Mouse (Mus musculus): ENCODE data around the gene Pfkfb4. TPM values are rescaled to one million over a fixed set of nuclear protein-coding genes. Genes with fewer than 3 reads are reported as not detected.
A peak's percentile ranks its signal among the peaks of the same experiment; 100 is the strongest.

The Pfkfb4 gene
- polyA plus RNA-seq, 1 experiment from 2014 or later: 12.2 TPM

MicroRNA genes within 50 kb of the gene (microRNA counts, 519-probe panel; counts per million panel counts)
- microRNA mmu-miR-711: 188 counts per million, percentile 57 among the panel's probes with 10 or more counts

Small RNA genes within 50 kb of the gene (microRNA-seq; reads per million reads assigned to microRNA genes)
- gene Mir711: not detected

Other genes starting within 250 kb of the Pfkfb4 start
- 94.0 and 103 TPM in 2 replicates for gene Ip6k2, start 208.0 kb upstream of the Pfkfb4 start, polyA plus RNA-seq (2016; fragmentation: Nextera tagmentation; extraction: Ambion mirVana)
- gene Nckipsd, start 183.4 kb upstream of the Pfkfb4 start, polyA plus RNA-seq (2016; fragmentation: Nextera tagmentation; extraction: Ambion mirVana): 14.8 and 15.0 TPM in 2 replicates
- gene Celsr3, start 165.5 kb upstream of the Pfkfb4 start, polyA plus RNA-seq (2016; fragmentation: Nextera tagmentation; extraction: Ambion mirVana): 1.6 and 1.7 TPM in 2 replicates
- gene Slc26a6, start 138.5 kb upstream of the Pfkfb4 start, polyA plus RNA-seq (2016; fragmentation: Nextera tagmentation; extraction: Ambion mirVana): 13.3 and 14.0 TPM in 2 replicates
- not detected in 2 replicates for gene Tmem89, start 77.2 kb upstream of the Pfkfb4 start, polyA plus RNA-seq (2016; fragmentation: Nextera tagmentation; extraction: Ambion mirVana)
- 488 and 506 TPM in 2 replicates for gene Uqcrc1, start 55.1 kb upstream of the Pfkfb4 start, polyA plus RNA-seq (2016; fragmentation: Nextera tagmentation; extraction: Ambion mirVana)
- 1.1 and 2.0 TPM in 2 replicates for gene Col7a1, start 38.2 kb upstream of the Pfkfb4 start, polyA plus RNA-seq (2016; fragmentation: Nextera tagmentation; extraction: Ambion mirVana)
- not detected in 2 replicates for gene Ucn2, start 5.8 kb upstream of the Pfkfb4 start, polyA plus RNA-seq (2016; fragmentation: Nextera tagmentation; extraction: Ambion mirVana)
- 38.4 and 42.0 TPM in 2 replicates for gene Shisa5, start 46.8 kb downstream of the Pfkfb4 start, polyA plus RNA-seq (2016; fragmentation: Nextera tagmentation; extraction: Ambion mirVana)
- gene Trex1, start 68.0 kb downstream of the Pfkfb4 start, polyA plus RNA-seq (2016; fragmentation: Nextera tagmentation; extraction: Ambion mirVana): 8.4 and 10.3 TPM in 2 replicates
- gene Atrip, start 82.3 kb downstream of the Pfkfb4 start, polyA plus RNA-seq (2016; fragmentation: Nextera tagmentation; extraction: Ambion mirVana): 35.9 and 36.7 TPM in 2 replicates
- 11.8 and 13.3 TPM in 2 replicates for gene Ccdc51, start 90.7 kb downstream of the Pfkfb4 start, polyA plus RNA-seq (2016; fragmentation: Nextera tagmentation; extraction: Ambion mirVana)
- 784 and 812 TPM in 2 replicates for gene Tma7, start 90.8 kb downstream of the Pfkfb4 start, polyA plus RNA-seq (2016; fragmentation: Nextera tagmentation; extraction: Ambion mirVana)
- 24.8 and 28.6 TPM in 2 replicates for gene Plxnb1, start 103.6 kb downstream of the Pfkfb4 start, polyA plus RNA-seq (2016; fragmentation: Nextera tagmentation; extraction: Ambion mirVana)
- gene Fbxw21, start 170.3 kb downstream of the Pfkfb4 start, polyA plus RNA-seq (2016; fragmentation: Nextera tagmentation; extraction: Ambion mirVana): not detected in 2 replicates
- not detected in 2 replicates for gene Fbxw13, start 204.2 kb downstream of the Pfkfb4 start, polyA plus RNA-seq (2016; fragmentation: Nextera tagmentation; extraction: Ambion mirVana)
- gene Fbxw20, start 243.0 kb downstream of the Pfkfb4 start, polyA plus RNA-seq (2016; fragmentation: Nextera tagmentation; extraction: Ambion mirVana): not detected in 2 replicates

Measured in embryonic facial prominence, embryonic 10.5 days (tissue).